Mouse (Mus musculus): ENCODE results near the gene Lce6a. TPM values are rescaled to one million over a fixed set of nuclear protein-coding genes. Genes with fewer than 3 reads are reported as not detected.

The Lce6a gene
- total RNA-seq, 2 experiments from 2014 or later, result not detected

Other genes starting within 250 kb of the Lce6a start
- gene Sprr2h, start 236.0 kb downstream of the Lce6a start, total RNA-seq (2021), result not detected
- gene Sprr2i, start 213.7 kb downstream of the Lce6a start, total RNA-seq (2021), result not detected
- gene Sprr2j-ps, start 203.6 kb downstream of the Lce6a start, total RNA-seq (2021), result not detected
- 1 to 10 TPM; 1.2 to 3.7 TPM for gene Gm9774, start 192.2 kb downstream of the Lce6a start, total RNA-seq (2021)
- gene Sprr2k, start 189.1 kb downstream of the Lce6a start, total RNA-seq (2021), result not detected
- not detected for gene Sprr1b, start 182.9 kb downstream of the Lce6a start, total RNA-seq (2021)
- gene Sprr3, start 162.9 kb downstream of the Lce6a start, total RNA-seq (2021), result not detected
- gene Sprr1a, start 135.8 kb downstream of the Lce6a start, total RNA-seq (2021), result not detected
- gene Sprr4, start 121.2 kb downstream of the Lce6a start, total RNA-seq (2021), result not detected
- gene 2310046K23Rik, start 87.1 kb downstream of the Lce6a start, total RNA-seq (2021), result not detected
- gene Ivl, start 47.9 kb downstream of the Lce6a start, total RNA-seq (2021), result not detected
- not detected for gene Smcp, start 32.7 kb downstream of the Lce6a start, total RNA-seq (2021)
- not detected for gene 2210017I01Rik, start 14.2 kb downstream of the Lce6a start, total RNA-seq (2021)
- not detected for gene Lce1a1, start 26.6 kb upstream of the Lce6a start, total RNA-seq (2021)
- not detected for gene Lce1b, start 35.3 kb upstream of the Lce6a start, total RNA-seq (2021)
- gene Lce1a2, start 48.7 kb upstream of the Lce6a start, total RNA-seq (2021), result not detected
- gene Lce1c, start 57.6 kb upstream of the Lce6a start, total RNA-seq (2021), result not detected
- gene Lce1d, start 65.5 kb upstream of the Lce6a start, total RNA-seq (2021), result not detected
- gene Lce1e, start 87.4 kb upstream of the Lce6a start, total RNA-seq (2021), result not detected
- not detected for gene Lce1f, start 98.7 kb upstream of the Lce6a start, total RNA-seq (2021)
- not detected for gene Gm38119, start 117.4 kb upstream of the Lce6a start, total RNA-seq (2021)
- gene Lce1g, start 130.7 kb upstream of the Lce6a start, total RNA-seq (2021), result not detected
- gene Lce1h, start 143.4 kb upstream of the Lce6a start, total RNA-seq (2021), result not detected
- not detected for gene Lce1i, start 157.2 kb upstream of the Lce6a start, total RNA-seq (2021)
- not detected for gene Lce1j, start 168.9 kb upstream of the Lce6a start, total RNA-seq (2021)
- gene Lce1k, start 186.2 kb upstream of the Lce6a start, total RNA-seq (2021), result not detected
- not detected for gene Kprp, start 205.6 kb upstream of the Lce6a start, total RNA-seq (2021)
- gene Lce1l, start 229.6 kb upstream of the Lce6a start, total RNA-seq (2021), result not detected
- not detected for gene 2310050C09Rik, start 248.6 kb upstream of the Lce6a start, total RNA-seq (2021)